Mouse (Mus musculus): ENCODE measurements around the gene A26c2. TPM values are rescaled to one million over a fixed set of nuclear protein-coding genes. Genes with fewer than 3 reads are reported as not detected.

Gene A26c2
- polyA plus RNA-seq (2015; fragmentation: Nextera tagmentation; extraction: Ambion mirVana): not detected in 2 replicates

GRCm38 (mm10) chr7:62823573-62823972 is at the start of gene A26c2:
Gene A26c2, minus strand, starts transcription at chr7:62823673.

